ENCODE assay signal across 8 mouse cellular contexts in the genomic region with DNA sequence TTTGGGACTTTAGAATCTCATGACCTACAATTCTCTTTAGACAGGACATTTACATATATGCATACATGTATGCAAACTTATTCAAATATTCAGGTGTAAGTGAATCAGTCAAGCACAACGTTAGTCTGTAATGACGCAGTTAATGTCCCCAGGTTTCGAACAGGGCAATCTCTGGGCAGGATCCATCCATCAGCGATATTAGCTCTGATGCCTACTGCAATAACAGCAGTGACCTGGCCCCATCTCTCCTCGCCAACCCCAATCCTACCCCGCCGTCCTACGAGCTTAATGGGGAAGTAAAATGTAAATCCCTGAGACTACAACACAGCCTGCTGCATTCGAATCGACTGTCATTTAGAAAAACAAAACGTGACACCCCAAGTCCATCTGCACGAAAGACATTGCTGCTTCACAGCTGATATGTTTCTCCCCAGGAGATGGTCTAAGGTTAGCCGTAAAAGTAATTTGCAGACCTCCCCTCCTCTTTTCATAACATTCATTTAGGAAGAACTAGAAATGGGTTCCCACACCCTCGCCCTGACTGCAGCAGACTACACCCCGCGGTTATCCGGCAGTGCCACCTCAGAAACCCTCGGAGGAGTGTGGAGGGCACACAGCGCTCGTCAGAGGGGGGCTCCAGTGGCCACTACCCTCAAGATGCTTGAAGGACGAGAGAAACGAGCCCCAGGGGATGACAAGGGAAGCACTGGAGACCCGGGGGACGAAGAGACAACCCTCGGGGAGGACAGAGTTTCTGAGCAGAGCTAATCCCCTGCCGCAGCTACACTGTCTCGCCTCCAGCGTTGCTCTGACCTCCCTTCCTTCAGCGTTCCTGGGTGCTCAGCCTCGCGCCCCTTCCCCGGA. TPM values are rescaled to one million over a fixed set of nuclear protein-coding genes. Genes with fewer than 3 reads are reported as not detected.
DNase-seq lines count a peak whose midpoint lies in the region; ATAC-seq and TF ChIP-seq lines count a peak whose summit lies in the region.

No protein-coding gene starts in this region.

- H3K27ac ChIP-seq in heart, embryonic 13.5 days (replicated peaks), result peak overlapping the region; percentile 51; the same call in 1 of the 2 replicates
- no peak overlapping the region for H3K27ac ChIP-seq in limb, embryonic 14.5 days (replicated peaks; ENCODE audit: low read depth, low read length)

- H3K27me3 ChIP-seq in heart, embryonic 13.5 days (replicated peaks), result no peaks in the 10 kb centered on the region
- no peaks in the 10 kb centered on the region for H3K27me3 ChIP-seq in limb, embryonic 14.5 days (ENCODE audit: control insufficient read depth, insufficient read depth, low read length)
- no peaks in the 10 kb centered on the region for H3K27me3 ChIP-seq in myocyte (ENCODE audit: control insufficient read depth, insufficient read depth, insufficient read length)

- peak; percentile 27 for DNase-seq in cerebellum, adult 11 months
- DNase-seq in cerebellum, adult 8-10 months, result no peak
- DNase-seq in A20 (ENCODE audit: low read depth, low spot score), result peak; percentile 84
- peak; percentile 39 to 47 for DNase-seq in cerebellum, adult 18-20 months
- DNase-seq in limb, embryonic 14.5 days (ENCODE audit: low spot score), result peak; percentile 12
- no peak for DNase-seq in ovary, postnatal 10 days (ENCODE audit: low spot score)

- 2% methylated on average over 30 of the region's 32 CpGs for whole genome bisulfite sequencing in heart, embryonic 13.5 days
- WGBS in limb, embryonic 14.5 days, result 2% methylated on average over 31 of the region's 32 CpGs

- H3K9me3 ChIP-seq in heart, embryonic 13.5 days, result no peaks in the 10 kb centered on the region
- H3K9me3 ChIP-seq in limb, embryonic 14.5 days (ENCODE audit: control insufficient read depth, low read length), result no peaks in the 10 kb centered on the region

- H3K4me3 ChIP-seq in heart, embryonic 13.5 days, result peak overlapping the region; percentile 83
- H3K4me3 ChIP-seq in limb, embryonic 14.5 days (replicated peaks; ENCODE audit: low read length), result peak overlapping the region; percentile 91
- peak overlapping the region; percentile 93 for H3K4me3 ChIP-seq in myocyte

- 0 out of 2 replicates have a peak, but pooled peaks cover 3% of the 10 kb centered on the region for H3K36me3 ChIP-seq in heart, embryonic 13.5 days
- H3K36me3 ChIP-seq in limb, embryonic 14.5 days (ENCODE audit: control insufficient read depth, insufficient read depth, low read length), result no peaks in the 10 kb centered on the region
- H3K36me3 ChIP-seq in myocyte (ENCODE audit: control insufficient read depth, insufficient read depth), result no peaks in the 10 kb centered on the region

- H3K9ac ChIP-seq in heart, embryonic 13.5 days, result peak overlapping the region; percentile 94
- H3K9ac ChIP-seq in limb, embryonic 14.5 days (ENCODE audit: low read depth, low read length, severe bottlenecking), result peak overlapping the region; percentile 89

- ATAC-seq in heart, embryonic 13.5 days (ENCODE audit: extremely low read depth, insufficient number of reproducible peaks, low FRiP score, low TSS enrichment), result no peak; the same call in 1 of the 2 replicates
- peak; percentile 75; the same call in 1 of the 2 replicates for ATAC-seq in limb, embryonic 14.5 days (ENCODE audit: low FRiP score, low read depth)

- peaks cover 31% of the 10 kb centered on the region for H3K79me2 ChIP-seq in myocyte (ENCODE audit: control insufficient read depth, insufficient read depth)

- peak overlapping the region; percentile 79 for H3K4me2 ChIP-seq in heart, embryonic 13.5 days
- H3K4me2 ChIP-seq in limb, embryonic 14.5 days (replicated peaks; ENCODE audit: low read depth, low read length, severe bottlenecking), result peak overlapping the region; percentile 85
- peak overlapping the region; percentile 98 for H3K4me2 ChIP-seq in myocyte (ENCODE audit: low read depth)

- H3ac ChIP-seq in myocyte (ENCODE audit: control insufficient read depth, insufficient read length), result peak overlapping the region; percentile 67

- no peak for TF ChIP-seq POLR2A in limb, embryonic 14.5 days (IDR thresholded peaks at IDR 0.05; ENCODE audit: borderline replicate concordance, extremely low read depth, insufficient read depth, insufficient read length)
- no peak for TF ChIP-seq POLR2A in myocyte (IDR thresholded peaks at IDR 0.05; ENCODE audit: insufficient read length, low read depth)

- peaks cover 11% of the 10 kb centered on the region for H3K4me1 ChIP-seq in heart, embryonic 13.5 days
- peaks cover 10% of the 10 kb centered on the region for H3K4me1 ChIP-seq in limb, embryonic 14.5 days (ENCODE audit: control insufficient read depth, insufficient read depth, low read length)

TF ChIP-seq in myocyte, 11 proteins besides CTCF, POLR2A, EP300 and RAD21:
- TF ChIP-seq TCF12 (IDR thresholded peaks at IDR 0.05; ENCODE audit: insufficient read depth, poor library complexity, severe bottlenecking) (no peak), MYOG (IDR thresholded peaks at IDR 0.05; ENCODE audit: control insufficient read depth in 1 of 3, insufficient read depth in 1 of 3, insufficient read length in 2 of 3, low read depth in 2 of 3) (no peak), POLR2AphosphoS2 (IDR thresholded peaks at IDR 0.05; ENCODE audit: insufficient read length, low read depth) (no peak), CEBPB (IDR thresholded peaks at IDR 0.05; ENCODE audit: insufficient read depth, poor library complexity, severe bottlenecking) (no peak), MYOD1 (IDR thresholded peaks at IDR 0.05; ENCODE audit: control insufficient read depth in 1 of 3, insufficient read length in 2 of 3, low read depth in 2 of 3) (no peak), SRF (IDR thresholded peaks at IDR 0.05; ENCODE audit: control insufficient read depth, insufficient read length, low read depth) (no peak), TCF3 (IDR thresholded peaks at IDR 0.05; ENCODE audit: insufficient read length, low read depth) (no peak), MAX (IDR thresholded peaks at IDR 0.05; ENCODE audit: low read depth) (no peak), REST (IDR thresholded peaks at IDR 0.05; ENCODE audit: insufficient read depth, insufficient read length) (no peak), USF1 (IDR thresholded peaks at IDR 0.05; ENCODE audit: low read depth) (no peak), E2F4 (IDR thresholded peaks at IDR 0.05; ENCODE audit: insufficient read depth) (no peak)

RNA-seq across cellular contexts. Expression of gene Nsf, which starts 0.6 kb away (rescaled TPM):
- polyA plus RNA-seq in heart, embryonic 13.5 days (2015; fragmentation: Nextera tagmentation; extraction: Ambion mirVana), result 29.3 and 34.7 TPM in 2 replicates
- polyA plus RNA-seq in limb, embryonic 14.5 days (2012; rRNA removed), result 33.5 and 39.7 TPM in 2 replicates
- polyA plus RNA-seq in limb, embryonic 14.5 days (2014; fragmentation: Nextera tagmentation; extraction: Ambion mirVana), result 43.6 and 44.9 TPM in 2 replicates
- polyA plus RNA-seq in myocyte (2012; fragmentation: generic; extraction: Trizol), result 17.2 TPM

RNA-seq across cellular contexts. Expression of gene Arf2, which starts 13.3 kb away (rescaled TPM):
- polyA plus RNA-seq in heart, embryonic 13.5 days (2015; fragmentation: Nextera tagmentation; extraction: Ambion mirVana), result 56.1 and 58.1 TPM in 2 replicates
- polyA plus RNA-seq in limb, embryonic 14.5 days (2012; rRNA removed), result 47.0 and 52.7 TPM in 2 replicates
- 75.2 and 78.7 TPM in 2 replicates for polyA plus RNA-seq in limb, embryonic 14.5 days (2014; fragmentation: Nextera tagmentation; extraction: Ambion mirVana)
- polyA plus RNA-seq in myocyte (2012; fragmentation: generic; extraction: Trizol), result 23.0 TPM

Comparison
In these comparisons a context has a peak if more than half of its experiments do, and no peak if none do; other contexts are left out.
1. DNase-seq: peak in cerebellum, adult 11 months (single experiment), A20 (single experiment), cerebellum, adult 18-20 months (2 of 2) and limb, embryonic 14.5 days (single experiment); none in cerebellum, adult 8-10 months (single experiment) and ovary, postnatal 10 days (single experiment).
2. Peak in every context shown above with its lines, with median percentiles within 50 percentile points of each other: H3K4me2 ChIP-seq and H3K4me3 ChIP-seq.